Mouse (Mus musculus) midbrain, embryonic 13.5 days (tissue): Measurements from ENCODE around the gene Naa10. TPM values are rescaled to one million over a fixed set of nuclear protein-coding genes. Genes with fewer than 3 reads are reported as not detected.

Experiments used
- ATAC-seq: fragments of 200-750 bp; cut with Nextera tagmentation; 2 replicates; pipeline ENCODE4 v1.8.0; 2017; ENCODE audit warnings: mild to moderate bottlenecking, moderate TSS enrichment, moderate library complexity
- H3K27ac ChIP-seq: fragments of 300-500 bp; sonication (generic); 2 replicates; pipeline ENCODE4 v1.5.1; 2015; ENCODE audit warnings: inconsistent platforms, mild to moderate bottlenecking, moderate library complexity
- H3K27me3 ChIP-seq: fragments of 300-500 bp; sonication (generic); 2 replicates; pipeline ENCODE4 v1.6.1; 2015; ENCODE audit warnings: mild to moderate bottlenecking, inconsistent platforms
- H3K36me3 ChIP-seq: fragments of 300-500 bp; sonication (generic); 2 replicates; pipeline ENCODE4 v1.6.1; 2015; ENCODE audit warnings: mild to moderate bottlenecking, inconsistent platforms
- H3K4me1 ChIP-seq: fragments of 300-500 bp; sonication (generic); replicated peaks from 2 replicates; pipeline ENCODE4 v1.6.1; 2015; ENCODE audit warnings: inconsistent platforms
- H3K4me2 ChIP-seq: fragments of 300-500 bp; sonication (generic); replicated peaks from 2 replicates; pipeline ENCODE4 v1.6.1; 2015; ENCODE audit warnings: moderate library complexity, mild to moderate bottlenecking, inconsistent platforms
- H3K4me3 ChIP-seq: fragments of 300-500 bp; sonication (generic); replicated peaks from 2 replicates; pipeline ENCODE4 v1.5.1; 2015; ENCODE audit warnings: mild to moderate bottlenecking, inconsistent platforms
- H3K9ac ChIP-seq: fragments of 300-500 bp; sonication (generic); replicated peaks from 2 replicates; pipeline ENCODE4 v1.6.1; 2015; ENCODE audit warnings: mild to moderate bottlenecking, inconsistent platforms
- H3K9me3 ChIP-seq: fragments of 300-500 bp; sonication (generic); 2 replicates; pipeline ENCODE4 v1.6.1; 2016; ENCODE audit warnings: mild to moderate bottlenecking, inconsistent platforms
- WGBS: fragments of 180-500 bp; shearing (Covaris S2); methylation state at CpG from one replicate; pipeline ENCODE4 v1.1.7; 2015; 5-methylcytosine and 5-hydroxymethylcytosine counted together
- polyA plus RNA-seq: library from polyadenylated mRNA; unstranded; fragments of >200 nt; fragmentation: Nextera tagmentation; extraction: Ambion mirVana; gene quantifications from 2 replicates; pipeline ENCODE4 v1.2.1, GENCODE M21; 2015

Naa10 gene
- 107 and 108 TPM in 2 replicates for polyA plus RNA-seq

DNA sequence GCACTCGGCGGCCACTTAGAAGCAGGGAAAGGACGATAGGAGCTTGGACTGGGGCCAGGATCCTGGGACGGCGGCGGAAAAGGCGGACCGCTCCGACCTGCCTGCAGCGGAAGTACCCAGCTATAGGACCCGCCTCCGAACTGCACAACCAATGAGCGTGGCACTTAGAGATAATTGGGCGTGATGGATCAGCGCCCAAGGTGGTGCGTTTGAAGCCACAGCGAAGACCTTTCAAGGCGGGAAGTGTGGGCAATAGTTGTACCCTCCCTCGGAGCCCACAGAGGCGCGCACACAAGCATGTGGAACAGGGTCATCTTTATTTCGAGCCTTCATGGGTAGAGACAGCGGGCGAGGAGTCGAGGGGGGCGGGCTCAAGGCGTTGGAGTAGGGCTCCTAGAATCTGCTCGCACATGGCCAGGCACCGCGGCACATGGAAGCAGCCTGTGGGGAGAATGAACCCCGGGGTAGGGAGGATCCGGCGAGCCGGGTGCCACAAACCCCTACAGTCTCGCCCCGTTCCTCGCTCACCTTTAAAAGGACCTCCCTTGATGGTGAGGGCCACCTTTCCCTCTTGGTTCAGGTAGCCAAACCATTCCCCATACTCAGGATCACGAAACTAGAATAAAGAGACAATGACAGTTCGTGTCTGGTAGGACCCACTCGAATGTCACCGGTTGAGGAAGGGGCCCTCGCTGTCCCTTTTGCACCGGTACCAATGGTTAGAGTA lies at the start of gene Naa10, which contains the start of gene Arhgap4:
Naa10 (minus strand) TSS at position 122 of the 727 bp plus-strand sequence.
Arhgap4 (minus strand) TSS at position 48 of the 727 bp plus-strand sequence.
- peak within 1 kb of the TSS; percentile 79 for H3K27ac ChIP-seq

DNA sequence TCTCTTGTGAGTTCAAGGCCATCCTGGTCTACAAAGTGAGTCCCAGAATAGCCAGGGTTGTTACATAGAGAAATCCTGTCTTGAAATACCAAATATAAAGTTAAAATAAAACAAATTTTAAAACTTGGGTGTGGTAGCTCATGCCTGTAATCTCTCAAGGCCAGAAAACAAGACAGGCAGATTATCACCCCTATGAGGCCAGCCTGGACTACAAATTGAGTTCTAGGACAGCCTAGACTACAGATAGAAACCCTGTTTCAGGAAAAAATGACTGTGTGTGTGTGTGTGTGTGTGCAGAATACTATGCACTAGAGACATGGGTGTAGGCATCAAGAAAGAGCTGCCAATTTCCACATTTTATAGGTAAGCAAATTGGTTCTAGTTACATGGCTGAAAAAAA lies 49.0 kb upstream of the Naa10 start:
- H3K4me2 ChIP-seq: no peak overlapping the region
- no peaks in the 10 kb centered on the region for H3K36me3 ChIP-seq
- no peak overlapping the region for H3K9ac ChIP-seq
- no peaks in the 10 kb centered on the region for H3K9me3 ChIP-seq
- ATAC-seq: no peak
- no peaks in the 10 kb centered on the region for H3K4me1 ChIP-seq
- no peaks in the 10 kb centered on the region for H3K27me3 ChIP-seq
- no peak overlapping the region for H3K4me3 ChIP-seq
- no peak overlapping the region for H3K27ac ChIP-seq

More for the DNA sequence above, at the start of gene Naa10, which contains the start of gene Arhgap4:
- H3K9me3 ChIP-seq: no peaks in the 10 kb centered on the region
- peaks cover 19% of the 10 kb centered on the region; the same call in 1 of the 2 replicates for H3K36me3 ChIP-seq
- WGBS: 23% methylated on average over 43 of the region's 43 CpGs
- peak within 1 kb of the TSS; percentile 58 for H3K4me3 ChIP-seq
- H3K9ac ChIP-seq: peak within 1 kb of the TSS; percentile 76
- ATAC-seq: peak; percentile 99
- peaks cover 10% of the 10 kb centered on the region for H3K4me1 ChIP-seq
- H3K4me2 ChIP-seq: peak within 1 kb of the TSS; percentile 70
- H3K27me3 ChIP-seq: no peaks in the 10 kb centered on the region

DNA sequence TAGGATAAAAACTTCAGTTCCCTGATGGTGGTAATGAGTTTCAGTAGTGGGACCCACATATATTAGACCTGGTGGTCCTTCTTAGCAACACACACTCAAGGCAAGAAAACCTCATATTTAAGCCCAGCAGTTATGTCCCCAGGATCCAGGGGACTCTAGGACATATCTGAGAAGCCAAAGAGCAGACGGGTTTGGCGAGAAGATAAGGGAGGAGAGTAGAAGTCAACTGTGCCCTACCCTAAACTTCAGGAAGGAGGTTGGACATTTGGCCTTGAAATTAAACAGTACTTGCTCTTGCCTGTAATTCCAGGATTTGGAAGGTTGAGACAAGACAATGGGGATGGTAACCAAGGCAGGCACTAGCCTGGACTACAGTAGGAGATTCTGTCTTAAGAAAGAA lies 48.0 kb upstream of the Naa10 start:
- 0 out of 2 replicates have a peak, but pooled peaks cover under 1% of the 10 kb centered on the region for H3K4me1 ChIP-seq
- H3K27ac ChIP-seq: no peak overlapping the region
- H3K9me3 ChIP-seq: no peaks in the 10 kb centered on the region
- H3K36me3 ChIP-seq: no peaks in the 10 kb centered on the region
- H3K4me3 ChIP-seq: no peak overlapping the region
- no peak overlapping the region for H3K9ac ChIP-seq
- WGBS: 90% methylated on average over 2 of the region's 2 CpGs
- no peaks in the 10 kb centered on the region for H3K27me3 ChIP-seq
- no peak for ATAC-seq
- H3K4me2 ChIP-seq: no peak overlapping the region

DNA sequence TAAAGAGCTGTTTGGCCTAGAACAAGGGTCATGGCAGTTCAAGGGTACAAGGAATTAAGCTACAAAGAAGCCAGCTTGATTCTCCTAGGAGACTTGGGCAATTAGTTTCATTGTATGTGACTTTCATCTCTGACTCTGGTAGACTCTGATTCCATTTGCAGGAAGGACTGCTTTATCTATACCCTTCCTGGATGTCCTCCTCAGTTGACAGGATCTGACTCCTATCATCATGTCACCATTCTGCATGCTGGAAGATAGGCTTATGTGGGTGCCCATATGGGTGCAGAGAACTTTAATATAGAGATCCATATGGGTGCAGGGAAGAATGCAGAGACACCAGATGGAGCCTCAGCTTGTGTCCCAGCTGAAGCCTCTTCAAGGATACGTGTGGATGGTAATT lies 47.4 kb upstream of the Naa10 start:
- no peaks in the 10 kb centered on the region for H3K27me3 ChIP-seq
- H3K4me2 ChIP-seq: no peak overlapping the region
- H3K36me3 ChIP-seq: no peaks in the 10 kb centered on the region
- ATAC-seq: no peak
- H3K4me3 ChIP-seq: no peak overlapping the region
- H3K9ac ChIP-seq: no peak overlapping the region
- no peak overlapping the region for H3K27ac ChIP-seq
- H3K9me3 ChIP-seq: no peaks in the 10 kb centered on the region
- 88% methylated on average over 1 of the region's 1 CpGs for WGBS
- peaks cover 6% of the 10 kb centered on the region for H3K4me1 ChIP-seq

DNA sequence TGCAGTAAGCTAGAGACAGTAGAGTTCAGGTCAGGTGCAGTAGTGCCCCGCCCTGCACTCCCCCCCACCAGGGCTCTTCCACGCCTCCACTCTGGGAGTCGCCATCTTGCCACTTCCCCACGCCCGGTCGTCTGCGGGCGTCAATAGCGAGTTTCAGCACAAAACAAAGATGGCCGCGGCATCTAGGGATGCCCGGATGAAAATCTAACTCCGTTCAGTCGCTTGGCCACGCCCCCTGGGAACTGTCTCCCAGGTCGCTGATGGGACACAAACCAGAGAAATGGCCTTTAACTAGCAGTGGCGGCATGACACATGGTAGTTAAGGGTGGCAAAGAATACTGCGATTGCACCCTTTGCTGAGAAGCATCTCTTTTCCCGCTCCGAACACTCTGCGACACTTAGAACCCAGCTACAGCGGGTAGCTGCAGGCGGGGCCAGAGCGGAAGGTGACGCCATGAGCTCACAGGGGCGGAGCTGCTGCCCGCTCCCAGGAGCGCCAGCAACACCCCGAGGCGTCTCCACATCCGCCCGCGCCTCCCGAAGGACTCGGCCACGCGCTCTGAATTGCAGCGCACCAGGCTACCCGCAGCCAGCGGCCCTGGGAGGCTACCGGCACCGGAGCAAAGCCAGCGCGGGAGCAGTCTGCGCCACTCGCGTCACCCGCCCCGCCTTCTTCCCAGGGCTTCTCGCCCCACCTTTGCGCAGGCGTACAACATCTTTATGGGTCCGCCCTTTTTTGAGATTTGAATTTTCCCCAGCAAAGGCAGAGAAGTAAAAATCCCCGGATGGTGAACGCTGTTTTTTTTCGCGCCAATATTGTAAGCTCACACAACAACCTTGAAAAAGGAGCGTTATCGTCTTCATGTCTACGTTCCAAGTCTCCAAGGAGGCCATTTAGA lies 45.7 kb upstream of the Naa10 start:
- no peaks in the 10 kb centered on the region for H3K36me3 ChIP-seq
- no peaks in the 10 kb centered on the region for H3K9me3 ChIP-seq
- H3K27me3 ChIP-seq: no peaks in the 10 kb centered on the region
- peak overlapping the region; percentile 78 for H3K4me3 ChIP-seq
- peak overlapping the region; percentile 60 for H3K9ac ChIP-seq
- H3K4me2 ChIP-seq: peak overlapping the region; percentile 49
- peaks cover 24% of the 10 kb centered on the region for H3K4me1 ChIP-seq
- WGBS: 20% methylated on average over 52 of the region's 60 CpGs
- ATAC-seq: peak; percentile 88
- H3K27ac ChIP-seq: peak overlapping the region; percentile 98

DNA sequence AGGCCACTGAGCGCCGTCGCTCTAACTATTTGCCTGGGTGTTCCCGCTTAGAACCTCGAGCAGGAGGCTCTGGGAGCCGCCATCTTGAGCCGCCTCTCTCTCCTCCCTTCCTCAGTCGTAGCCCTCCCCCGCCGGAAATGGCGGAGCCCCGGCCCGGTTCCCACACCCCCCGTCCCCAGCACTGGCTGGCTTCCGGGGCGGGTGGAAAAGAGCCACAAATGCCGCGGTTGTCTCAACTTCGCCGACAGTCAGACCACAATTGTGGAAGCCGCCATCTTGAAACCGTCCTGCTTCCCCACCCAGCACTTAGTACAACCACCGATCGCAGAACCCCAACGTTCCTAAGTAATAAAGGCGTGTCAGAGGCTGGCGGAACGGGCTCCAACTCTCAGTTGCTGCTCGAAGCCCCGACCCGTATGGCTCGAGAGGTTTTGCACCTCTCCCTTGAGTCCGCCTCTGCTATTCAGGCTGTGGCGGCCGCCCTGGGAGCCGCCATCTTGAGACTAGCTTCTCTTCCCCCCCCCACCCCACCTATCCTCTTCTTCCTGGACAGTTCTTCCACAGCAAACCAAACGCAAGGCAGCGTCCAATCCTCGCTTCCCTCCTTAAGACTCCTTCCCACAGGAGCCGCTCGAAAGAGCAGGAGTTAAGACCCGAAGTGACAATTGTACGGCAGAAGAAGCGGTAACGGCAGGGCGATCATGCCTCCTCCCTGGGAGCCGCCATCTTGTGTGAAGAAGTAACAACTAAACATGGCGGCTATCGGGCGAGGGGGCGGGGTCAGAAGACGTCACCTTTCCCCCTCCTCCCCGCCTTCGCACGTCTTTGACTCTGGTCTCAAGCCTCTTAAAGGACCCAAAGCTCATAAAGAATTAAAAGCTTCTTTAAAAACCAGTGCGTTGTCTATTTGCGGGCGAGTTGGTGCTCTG lies 44.8 kb upstream of the Naa10 start, which contains the start of gene Hcfc1:
Hcfc1 (minus strand) TSS at position 110 of the 929 bp plus-strand sequence.
- Histone ChIP-seq H3K4me3 (peak within 1 kb of the TSS; percentile 78), H3K9me3 (no peaks in the 10 kb centered on the region), H3K4me2 (peak within 1 kb of the TSS; percentile 83), H3K36me3 (no peaks in the 10 kb centered on the region), H3K4me1 (peaks cover 33% of the 10 kb centered on the region), H3K27ac (peak within 1 kb of the TSS; percentile 98), H3K27me3 (no peaks in the 10 kb centered on the region), H3K9ac (peak within 1 kb of the TSS; percentile 60)
- peak; percentile 83 for ATAC-seq
- 20% methylated on average over 57 of the region's 58 CpGs for WGBS

DNA sequence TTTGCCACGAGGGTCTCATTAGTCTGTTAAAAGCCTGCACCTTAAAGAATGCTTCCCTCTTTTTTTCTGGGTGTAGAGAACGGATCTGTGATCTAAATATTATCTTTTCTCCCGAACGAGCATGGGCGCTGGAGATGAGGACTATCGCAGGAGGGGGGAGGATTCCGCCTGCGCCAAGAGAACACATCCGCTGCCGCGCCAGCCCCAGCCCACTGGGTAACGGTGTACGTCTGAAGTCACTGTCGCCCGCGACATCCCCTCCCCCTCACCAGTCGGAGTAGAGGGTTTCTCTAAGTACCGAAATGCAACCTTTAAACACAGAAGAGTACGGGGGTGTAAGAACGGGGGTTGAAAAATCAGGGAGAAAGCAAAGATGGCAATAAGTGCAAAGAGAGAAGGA lies 43.6 kb upstream of the Naa10 start:
- peak overlapping the region; percentile 83 for H3K4me2 ChIP-seq
- no peaks in the 10 kb centered on the region for H3K9me3 ChIP-seq
- ATAC-seq: no peak
- 27% methylated on average over 20 of the region's 20 CpGs for WGBS
- peak overlapping the region; percentile 98 for H3K27ac ChIP-seq
- H3K4me1 ChIP-seq: peaks cover 39% of the 10 kb centered on the region
- H3K9ac ChIP-seq: peak overlapping the region; percentile 60
- H3K36me3 ChIP-seq: no peaks in the 10 kb centered on the region; the same call in none of the 2 replicates
- no peaks in the 10 kb centered on the region for H3K27me3 ChIP-seq
- peak overlapping the region; percentile 78 for H3K4me3 ChIP-seq

DNA sequence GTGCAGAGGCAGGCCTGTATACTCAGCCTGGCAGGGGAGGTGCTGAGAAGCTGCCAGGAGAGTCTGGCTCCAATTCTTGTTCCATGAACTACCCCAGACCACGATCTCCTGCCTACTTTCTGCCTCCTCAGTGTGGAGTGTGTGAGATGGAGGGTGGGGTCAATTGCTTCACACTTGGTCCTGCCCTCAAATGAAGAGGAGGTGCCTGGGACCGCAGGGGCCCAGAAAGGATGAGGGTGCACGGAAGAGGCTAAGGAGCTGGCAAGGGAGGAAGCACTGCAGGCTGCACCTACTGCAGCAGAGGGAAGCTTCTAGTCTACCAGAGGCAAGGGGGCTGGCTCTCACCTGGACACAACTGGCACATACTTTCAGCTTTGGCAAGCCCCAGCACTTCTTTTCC lies 42.6 kb upstream of the Naa10 start:
- peak overlapping the region; percentile 83 for H3K4me2 ChIP-seq
- ATAC-seq: no peak
- H3K36me3 ChIP-seq: peaks cover 2% of the 10 kb centered on the region
- peak overlapping the region; percentile 60 for H3K9ac ChIP-seq
- no peaks in the 10 kb centered on the region for H3K27me3 ChIP-seq
- H3K4me1 ChIP-seq: peaks cover 39% of the 10 kb centered on the region
- H3K27ac ChIP-seq: no peak overlapping the region
- peak overlapping the region; percentile 78 for H3K4me3 ChIP-seq
- no peaks in the 10 kb centered on the region for H3K9me3 ChIP-seq
- WGBS: 57% methylated on average over 3 of the region's 3 CpGs

DNA sequence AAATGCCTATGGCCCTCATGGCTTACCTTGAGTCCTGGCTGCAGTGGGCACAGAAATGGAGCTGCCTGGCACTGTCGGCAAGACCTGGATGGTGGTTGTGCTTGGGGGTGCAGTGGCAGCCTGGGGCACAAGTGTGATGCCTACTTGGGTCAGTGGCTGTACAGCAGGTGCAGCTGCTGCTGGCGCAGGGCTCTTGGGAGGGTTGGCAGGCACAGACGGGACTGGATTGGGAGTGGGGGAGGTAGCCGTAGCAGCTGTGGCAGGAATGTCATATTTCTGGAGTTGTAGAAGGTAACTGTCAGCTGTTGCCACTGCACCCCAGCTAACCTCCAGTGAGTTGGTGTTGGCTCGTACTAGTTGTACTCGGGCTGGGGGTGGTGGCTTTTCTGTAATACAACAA lies 33.2 kb upstream of the Naa10 start:
- Histone ChIP-seq H3K4me2 (no peak overlapping the region), H3K27me3 (no peaks in the 10 kb centered on the region), H3K9ac (no peak overlapping the region), H3K4me3 (no peak overlapping the region), H3K27ac (no peak overlapping the region), H3K4me1 (no peaks in the 10 kb centered on the region), H3K36me3 (peaks cover 87% of the 10 kb centered on the region), H3K9me3 (no peaks in the 10 kb centered on the region)
- no peak for ATAC-seq
- 92% methylated on average over 6 of the region's 6 CpGs for WGBS

DNA sequence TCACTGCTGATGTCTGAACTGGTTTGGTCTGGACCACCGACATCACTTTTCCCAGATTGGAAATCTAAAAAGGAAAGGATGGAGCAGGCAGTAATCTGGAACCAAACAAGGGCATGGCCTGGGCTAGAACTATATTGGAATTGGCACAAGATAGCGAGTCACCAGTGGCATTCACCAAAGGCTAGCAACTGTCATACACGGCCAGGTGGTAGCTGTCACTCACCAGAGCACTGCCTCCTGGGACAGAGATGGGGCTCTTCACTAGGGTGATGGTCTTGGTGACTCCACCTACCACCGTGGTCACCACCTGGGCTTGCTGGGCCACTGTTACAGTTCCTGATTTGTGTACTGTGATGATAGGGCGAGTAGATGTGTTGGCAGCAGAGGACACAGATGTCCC lies 30.9 kb upstream of the Naa10 start:
- 90% methylated on average over 5 of the region's 5 CpGs for WGBS
- peaks cover 92% of the 10 kb centered on the region for H3K36me3 ChIP-seq
- no peaks in the 10 kb centered on the region for H3K9me3 ChIP-seq

DNA sequence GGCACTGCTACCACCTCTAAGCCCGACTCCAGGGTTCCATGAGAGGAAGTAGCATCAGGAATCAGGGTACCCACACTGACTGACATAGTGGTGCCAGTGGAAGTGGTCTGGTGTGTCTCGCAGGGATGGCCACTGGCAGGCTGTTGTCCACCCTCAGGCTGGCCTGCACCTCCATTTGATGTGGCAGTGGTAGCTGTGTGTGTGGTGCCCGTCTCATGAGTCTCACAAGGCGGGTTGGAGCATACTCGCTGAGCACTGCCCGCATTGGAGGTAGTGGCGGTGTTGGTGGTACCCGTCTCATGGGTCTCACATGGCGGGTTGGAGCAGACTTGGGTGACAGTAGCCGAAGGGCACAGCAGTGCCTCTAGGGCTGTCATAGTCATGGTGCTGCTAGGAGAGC lies 27.6 kb upstream of the Naa10 start:
- H3K36me3 ChIP-seq: peaks cover 95% of the 10 kb centered on the region
- peak; percentile 32; the same call in 1 of the 2 replicates for ATAC-seq
- WGBS: 97% methylated on average over 10 of the region's 10 CpGs

More for the DNA sequence above, 30.9 kb upstream of the Naa10 start:
- no peak for ATAC-seq
- Histone ChIP-seq H3K4me3 (no peak overlapping the region), H3K9ac (no peak overlapping the region), H3K27me3 (no peaks in the 10 kb centered on the region), H3K27ac (no peak overlapping the region), H3K4me1 (no peaks in the 10 kb centered on the region), H3K4me2 (no peak overlapping the region)

More for the DNA sequence above, 27.6 kb upstream of the Naa10 start:
- Histone ChIP-seq H3K27ac (no peak overlapping the region), H3K4me1 (no peaks in the 10 kb centered on the region), H3K9ac (no peak overlapping the region), H3K4me3 (no peak overlapping the region), H3K9me3 (no peaks in the 10 kb centered on the region), H3K27me3 (no peaks in the 10 kb centered on the region), H3K4me2 (no peak overlapping the region)
